In the genomic region with DNA sequence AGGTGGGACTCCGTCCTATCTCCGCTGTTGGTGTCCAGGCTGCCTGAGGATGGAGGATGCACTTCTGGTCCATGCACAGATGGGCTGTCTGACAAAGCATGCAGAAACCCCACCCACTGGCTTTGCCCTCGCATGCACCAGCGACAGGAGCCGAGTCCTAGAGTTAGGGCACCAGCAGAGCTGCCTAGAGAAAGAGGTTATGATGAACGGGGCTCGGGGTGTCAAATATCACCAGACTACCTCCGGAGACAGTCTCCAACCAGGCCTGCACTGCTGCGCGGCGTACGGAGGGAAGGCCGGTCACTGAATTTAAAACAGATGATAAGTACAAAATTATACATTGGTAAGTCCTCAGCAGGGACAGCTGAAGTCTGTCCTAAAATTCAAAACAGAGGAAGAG, we compare ENCODE assay signal across 28 mouse cellular contexts. TPM values are rescaled to one million over a fixed set of nuclear protein-coding genes. Genes with fewer than 3 reads are reported as not detected.
DNase-seq lines count a peak whose midpoint lies in the region; ATAC-seq and TF ChIP-seq lines count a peak whose summit lies in the region.
"Had no signal": no experiment of that assay in that cellular context is flagged by ENCODE, and none has a peak within 500 bp of the region (broad histone marks: within the 10 kb centered on the region; RNA-seq: fewer than 3 reads in every experiment).

No protein-coding gene starts in this region.

- H3K27ac ChIP-seq in hindbrain, embryonic 10.5 days = no peak overlapping the region
- no peak overlapping the region for H3K27ac ChIP-seq in hindbrain, embryonic 16.5 days (ENCODE audit: low read depth, low read length)
- 0 out of 2 replicates have a peak overlapping the region, but pooled peaks have one; percentile 28 for H3K27ac ChIP-seq in embryonic facial prominence, embryonic 13.5 days
- H3K27ac ChIP-seq in limb, embryonic 12.5 days = peak overlapping the region; percentile 29; the same call in 1 of the 2 replicates
- H3K27ac ChIP-seq in gastrocnemius, adult 2 months = no peak overlapping the region
- H3K27ac ChIP-seq: forebrain, embryonic 15.5 days; heart, adult 2 months; heart, embryonic 13.5 days; hindbrain, embryonic 15.5 days; intestine, embryonic 15.5 days; layer of hippocampus, adult 2 months; midbrain, embryonic 12.5 days; neural tube, embryonic 12.5 days had no signal

- ATAC-seq in hindbrain, embryonic 16.5 days = no peak
- ATAC-seq in embryonic facial prominence, embryonic 13.5 days (ENCODE audit: insufficient number of reproducible peaks, insufficient read depth, low FRiP score, low TSS enrichment, low read depth) = no peak
- peak; percentile 72 for ATAC-seq in limb, embryonic 12.5 days (ENCODE audit: insufficient number of reproducible peaks, insufficient read depth, low FRiP score, low TSS enrichment, low read depth)
- ATAC-seq: CD4-positive, CD25-positive, alpha-beta regulatory T cell, adult 4 months; forebrain, embryonic 15.5 days; intestine, embryonic 15.5 days; liver, postnatal 0 days; lung, postnatal 0 days had no signal

- peaks cover 4% of the 10 kb centered on the region; the same call in 1 of the 2 replicates for H3K4me1 ChIP-seq in hindbrain, embryonic 10.5 days (replicated peaks)
- no peaks in the 10 kb centered on the region for H3K4me1 ChIP-seq in hindbrain, embryonic 16.5 days (ENCODE audit: control insufficient read depth, insufficient read depth, low read depth, low read length)
- peaks cover 4% of the 10 kb centered on the region; the same call in 1 of the 2 replicates for H3K4me1 ChIP-seq in embryonic facial prominence, embryonic 13.5 days
- peaks cover 14% of the 10 kb centered on the region for H3K4me1 ChIP-seq in limb, embryonic 12.5 days (replicated peaks)
- H3K4me1 ChIP-seq: forebrain, embryonic 15.5 days; heart, embryonic 13.5 days; hindbrain, embryonic 15.5 days; intestine, embryonic 15.5 days; midbrain, embryonic 12.5 days; neural tube, embryonic 12.5 days had no signal

- H3K36me3 ChIP-seq in hindbrain, embryonic 10.5 days = peaks cover 32% of the 10 kb centered on the region
- peaks cover 19% of the 10 kb centered on the region for H3K36me3 ChIP-seq in hindbrain, embryonic 16.5 days (ENCODE audit: control insufficient read depth, insufficient read depth, low read length)
- H3K36me3 ChIP-seq in embryonic facial prominence, embryonic 13.5 days = peaks cover 16% of the 10 kb centered on the region
- H3K36me3 ChIP-seq in limb, embryonic 12.5 days = peaks cover 10% of the 10 kb centered on the region
- H3K36me3 ChIP-seq: intestine, embryonic 15.5 days had no signal

- intact Hi-C loops in gastrocnemius, adult 2 months (cut with DNase I) = no loop called here
- intact Hi-C loops in heart, postnatal 14 days (cut with DNase I) = no loop called here

- H3K9me3 ChIP-seq in hindbrain, embryonic 10.5 days = no peaks in the 10 kb centered on the region
- H3K9me3 ChIP-seq in hindbrain, embryonic 16.5 days (ENCODE audit: control insufficient read depth, low read length) = no peaks in the 10 kb centered on the region
- H3K9me3 ChIP-seq in embryonic facial prominence, embryonic 13.5 days = no peaks in the 10 kb centered on the region
- H3K9me3 ChIP-seq in limb, embryonic 12.5 days = no peaks in the 10 kb centered on the region
- H3K9me3 ChIP-seq: forebrain, embryonic 15.5 days; heart, embryonic 13.5 days; hindbrain, embryonic 15.5 days; intestine, embryonic 15.5 days; midbrain, embryonic 12.5 days; neural tube, embryonic 12.5 days had no signal

- no peaks in the 10 kb centered on the region for H3K27me3 ChIP-seq in hindbrain, embryonic 10.5 days (ENCODE audit: insufficient read depth, poor library complexity, severe bottlenecking)
- H3K27me3 ChIP-seq in hindbrain, embryonic 16.5 days (replicated peaks; ENCODE audit: control insufficient read depth, insufficient read depth, low read length) = no peaks in the 10 kb centered on the region
- H3K27me3 ChIP-seq in embryonic facial prominence, embryonic 13.5 days = no peaks in the 10 kb centered on the region
- no peaks in the 10 kb centered on the region for H3K27me3 ChIP-seq in limb, embryonic 12.5 days
- H3K27me3 ChIP-seq: forebrain, embryonic 15.5 days; heart, embryonic 13.5 days; hindbrain, embryonic 15.5 days; intestine, embryonic 15.5 days; midbrain, embryonic 12.5 days; neural tube, embryonic 12.5 days had no signal

- WGBS in hindbrain, embryonic 10.5 days = 60% methylated on average over 13 of the region's 13 CpGs
- WGBS in hindbrain, embryonic 16.5 days = 71% methylated on average over 13 of the region's 13 CpGs
- 26% methylated on average over 13 of the region's 13 CpGs for WGBS in embryonic facial prominence, embryonic 13.5 days
- WGBS in limb, embryonic 12.5 days = 17% methylated on average over 13 of the region's 13 CpGs

- H3K4me3 ChIP-seq in hindbrain, embryonic 10.5 days = no peak overlapping the region
- no peak overlapping the region for H3K4me3 ChIP-seq in hindbrain, embryonic 16.5 days (ENCODE audit: low read length)
- H3K4me3 ChIP-seq in embryonic facial prominence, embryonic 13.5 days = no peak overlapping the region
- no peak overlapping the region for H3K4me3 ChIP-seq in limb, embryonic 12.5 days (replicated peaks)
- no peak overlapping the region for H3K4me3 ChIP-seq in gastrocnemius, adult 2 months
- H3K4me3 ChIP-seq: forebrain, embryonic 15.5 days; heart, adult 2 months; heart, embryonic 13.5 days; hindbrain, embryonic 15.5 days; intestine, embryonic 15.5 days; layer of hippocampus, adult 2 months; midbrain, embryonic 12.5 days; neural tube, embryonic 12.5 days had no signal

- peak; percentile 35 for DNase-seq in hindbrain, embryonic 10.5 days (ENCODE audit: low spot score)
- DNase-seq in embryo, embryonic 10.5 days (ENCODE audit: low spot score) = peak; percentile 56
- no peak for DNase-seq in gastrocnemius, adult 2 months
- DNase-seq in heart, postnatal 14 days = no peak
- no peak for DNase-seq in urinary bladder, postnatal 4 days (ENCODE audit: low spot score in 2 of 2)
- DNase-seq: cerebellum, adult 11-12 months; cerebellum, postnatal 10 days; gastrocnemius, postnatal 36 days; heart, adult 2 months; kidney, adult 8-10 months; kidney, postnatal 10 days; liver, postnatal 0 days; retina, postnatal 1 day; right cerebral cortex, postnatal 25 days; spleen, adult 18-20 months had no signal

- no peak overlapping the region for H3K9ac ChIP-seq in hindbrain, embryonic 16.5 days (ENCODE audit: low read depth, low read length)
- no peak overlapping the region for H3K9ac ChIP-seq in embryonic facial prominence, embryonic 13.5 days
- H3K9ac ChIP-seq in limb, embryonic 12.5 days (replicated peaks) = no peak overlapping the region
- H3K9ac ChIP-seq: forebrain, embryonic 15.5 days; heart, embryonic 13.5 days; hindbrain, embryonic 15.5 days; intestine, embryonic 15.5 days; liver, postnatal 0 days; midbrain, embryonic 12.5 days; neural tube, embryonic 12.5 days had no signal

- H3K4me2 ChIP-seq in hindbrain, embryonic 16.5 days (ENCODE audit: low read length) = no peak overlapping the region
- no peak overlapping the region for H3K4me2 ChIP-seq in embryonic facial prominence, embryonic 13.5 days
- H3K4me2 ChIP-seq in limb, embryonic 12.5 days = no peak overlapping the region
- H3K4me2 ChIP-seq: forebrain, embryonic 15.5 days; heart, embryonic 13.5 days; hindbrain, embryonic 15.5 days; intestine, embryonic 15.5 days; liver, embryonic 11.5 days; midbrain, embryonic 12.5 days; neural tube, embryonic 12.5 days had no signal

- TF ChIP-seq CTCF in gastrocnemius, adult 2 months (IDR thresholded peaks at IDR 0.05) = no peak

RNA-seq across cellular contexts. Expression of a gene that starts 49.2 kb away (rescaled TPM):
- 15.7 and 17.5 TPM in 2 replicates for polyA plus RNA-seq in hindbrain, embryonic 10.5 days (2016; fragmentation: Nextera tagmentation; extraction: Ambion mirVana)
- 43.0 and 45.6 TPM in 2 replicates for polyA plus RNA-seq in hindbrain, embryonic 16.5 days (2015; fragmentation: Nextera tagmentation; extraction: Ambion mirVana)
- polyA plus RNA-seq in embryonic facial prominence, embryonic 13.5 days (2015; fragmentation: Nextera tagmentation; extraction: Ambion mirVana) = 16.4 and 17.2 TPM in 2 replicates
- 16.7 and 17.4 TPM in 2 replicates for polyA plus RNA-seq in limb, embryonic 12.5 days (2016; fragmentation: Nextera tagmentation; extraction: Ambion mirVana)
- under 1 TPM; 0.45 to 0.89 TPM for total RNA-seq in gastrocnemius, adult 2 months (2021)
- total RNA-seq in heart, postnatal 14 days (2021) = 1 to 10 TPM; 1.6 to 2.1 TPM

Comparison
In these comparisons a context has a peak if more than half of its experiments do, and no peak if none do; other contexts are left out.
1. DNase-seq: peak in hindbrain, embryonic 10.5 days (single experiment) and embryo, embryonic 10.5 days (single experiment); none in gastrocnemius, adult 2 months (single experiment), heart, postnatal 14 days (0 of 2) and urinary bladder, postnatal 4 days (0 of 2).
2. H3K27ac ChIP-seq: peak in embryonic facial prominence, embryonic 13.5 days (single experiment) and limb, embryonic 12.5 days (single experiment); none in hindbrain, embryonic 10.5 days (single experiment), hindbrain, embryonic 16.5 days (single experiment) and gastrocnemius, adult 2 months (single experiment).